Mouse (Mus musculus) frontal cortex, adult (tissue): ENCODE data around the gene 2310034G01Rik.

Experiments
- ATAC-seq: cut with Nextera tagmentation; 2 replicates; pipeline ENCODE4 v1.9.2; 2017; ENCODE audit warnings: mild to moderate bottlenecking, moderate library complexity, mixed read lengths; ENCODE audit not compliant: low TSS enrichment

2310034G01Rik gene

GRCm38 (mm10) chr19:46358381-46358780 lies 8.3 kb upstream of the 2310034G01Rik start:
- no peak for ATAC-seq

DNA sequence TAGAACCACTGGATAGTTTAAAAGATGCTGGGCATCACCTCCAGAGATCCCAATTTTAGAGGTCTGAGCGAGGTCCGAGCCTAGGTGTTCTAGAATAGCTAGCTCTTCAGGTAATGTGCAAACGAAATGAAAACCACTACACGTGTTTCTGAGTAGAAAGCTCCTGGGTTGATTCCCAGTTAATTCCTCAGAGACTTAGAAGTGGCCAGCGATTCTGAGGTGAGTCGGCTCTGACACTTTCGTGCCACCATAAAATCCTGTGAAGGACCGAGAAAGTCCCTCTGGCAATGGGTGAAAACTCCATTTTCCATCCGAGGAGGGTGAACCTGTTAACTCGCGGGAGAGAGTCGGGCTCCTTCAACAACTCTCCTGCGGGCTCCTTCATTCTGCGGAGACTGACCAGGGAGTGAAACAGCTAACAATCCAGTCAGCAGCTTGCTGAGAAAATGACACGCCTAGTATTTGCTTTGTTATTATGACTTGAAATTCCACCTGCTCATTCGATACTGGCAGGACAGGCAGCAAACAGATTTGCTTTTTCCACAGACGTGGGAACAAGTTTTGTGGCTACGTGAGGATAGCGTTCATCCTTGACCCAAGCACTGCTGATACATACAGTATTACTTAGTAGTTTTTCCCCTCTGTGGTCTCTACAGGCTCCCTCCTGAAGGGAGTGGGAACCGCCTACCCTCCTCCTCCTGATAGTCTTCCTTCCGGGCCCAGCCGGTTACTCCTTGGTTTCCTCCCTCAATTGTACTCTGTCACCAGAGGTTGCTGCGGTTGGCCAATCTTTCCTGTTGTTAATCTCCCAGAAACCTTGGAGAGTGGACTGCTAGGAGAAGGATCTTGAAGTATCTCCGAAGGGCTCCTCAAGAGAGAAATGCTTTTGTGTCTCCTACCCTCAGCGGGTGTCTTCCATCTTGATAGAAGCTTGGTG lies 7.5 kb upstream of the 2310034G01Rik start:
- ATAC-seq = no peak

- peak; percentile 96 for ATAC-seq
These were observed 6.6 kb upstream of the 2310034G01Rik start for GRCm38 (mm10) chr19:46356701-46357138.

- ATAC-seq = no peak
These were observed 552 bp downstream of the 2310034G01Rik start for GRCm38 (mm10) chr19:46349550-46349949.

DNA sequence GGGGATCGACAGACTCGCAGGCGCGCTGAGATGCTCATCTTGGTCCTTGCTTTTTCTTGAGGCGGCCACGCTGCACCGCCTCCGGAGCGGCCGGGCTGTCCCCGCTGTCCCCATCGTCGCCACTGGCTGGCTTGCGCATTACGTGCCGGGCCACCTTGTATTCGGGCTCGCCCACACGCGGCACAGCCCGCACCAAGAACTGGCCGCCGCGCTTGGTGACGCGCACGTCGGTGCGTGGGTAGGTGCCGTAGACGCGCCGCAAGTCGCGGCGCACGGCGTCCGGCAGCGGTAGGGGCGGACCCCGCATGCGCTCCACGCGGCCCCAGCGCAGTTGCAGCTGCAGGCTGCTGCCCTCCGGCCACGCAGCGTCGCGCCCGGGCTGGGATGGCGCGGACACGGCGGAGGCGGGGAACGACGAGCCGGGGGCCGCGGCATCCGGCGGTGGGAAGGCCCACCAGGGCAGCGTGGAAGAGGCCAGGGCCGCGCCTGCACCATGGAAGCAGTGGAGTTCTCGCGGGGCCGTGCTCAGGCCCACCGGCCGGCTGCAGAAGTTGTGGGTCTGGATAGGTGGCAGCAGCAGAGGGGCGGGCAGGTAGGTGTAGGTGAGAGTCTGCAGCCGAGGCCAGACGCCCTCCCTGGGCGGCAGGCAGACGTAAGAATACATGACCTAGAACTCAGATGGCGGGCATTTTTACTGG lies 1.2 kb downstream of the 2310034G01Rik start:
- peak; percentile 92 for ATAC-seq

DNA sequence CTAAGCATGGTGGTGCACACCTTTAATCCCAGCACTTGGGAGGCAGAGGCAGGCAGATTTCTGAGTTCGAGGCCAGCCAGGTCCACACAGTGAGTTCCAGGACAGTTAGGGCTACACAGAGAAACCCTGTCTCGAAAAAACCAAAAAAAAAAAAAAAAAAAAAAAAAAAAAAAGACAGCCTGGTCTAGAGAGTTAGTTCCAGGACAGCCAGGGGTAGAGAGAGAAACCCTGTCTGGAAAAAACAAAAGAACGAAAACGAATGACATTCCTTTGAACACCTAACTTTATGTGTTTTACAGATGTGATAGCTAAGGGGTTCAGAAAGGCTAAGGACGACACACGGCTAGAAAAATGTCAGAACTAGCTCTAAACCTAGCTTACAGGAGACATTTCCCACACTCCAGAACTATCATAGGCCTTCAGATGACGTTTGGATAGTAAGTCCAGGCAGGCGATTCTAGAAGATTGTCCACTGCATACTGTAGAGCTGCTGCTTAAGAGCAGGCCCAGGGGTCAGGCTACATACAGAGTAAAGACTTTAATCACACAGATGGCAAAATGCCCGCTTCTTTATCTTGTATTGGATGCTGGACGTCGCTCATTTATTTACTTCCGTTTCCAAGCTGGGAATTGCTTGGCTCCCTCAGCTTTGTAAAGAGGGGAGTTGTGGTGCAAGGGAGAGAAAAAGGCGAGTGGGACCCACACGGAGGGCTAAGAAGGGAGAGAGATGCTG lies 2.0 kb downstream of the 2310034G01Rik start:
- 0 out of 2 replicates have a peak, but pooled peaks have one; percentile 17 for ATAC-seq

DNA sequence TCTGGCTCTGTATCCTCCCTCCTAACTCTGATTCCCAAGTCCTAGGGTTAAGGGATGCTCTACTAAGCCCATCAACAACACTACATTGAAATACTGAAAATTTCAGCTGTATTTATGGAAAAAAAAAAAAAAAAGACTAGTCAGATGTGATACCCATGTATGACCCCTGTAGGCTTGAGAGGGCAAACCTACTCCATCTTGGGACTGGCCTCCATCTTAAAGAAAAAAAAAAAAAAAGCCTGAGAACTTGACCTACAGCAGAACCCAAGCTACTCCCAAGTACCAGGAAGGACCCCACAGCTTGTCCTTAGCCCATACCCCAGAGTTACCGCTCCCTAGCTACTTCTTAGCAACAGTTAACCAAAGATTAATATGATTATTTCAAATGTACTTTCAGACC lies 3.0 kb downstream of the 2310034G01Rik start:
- no peak for ATAC-seq

DNA sequence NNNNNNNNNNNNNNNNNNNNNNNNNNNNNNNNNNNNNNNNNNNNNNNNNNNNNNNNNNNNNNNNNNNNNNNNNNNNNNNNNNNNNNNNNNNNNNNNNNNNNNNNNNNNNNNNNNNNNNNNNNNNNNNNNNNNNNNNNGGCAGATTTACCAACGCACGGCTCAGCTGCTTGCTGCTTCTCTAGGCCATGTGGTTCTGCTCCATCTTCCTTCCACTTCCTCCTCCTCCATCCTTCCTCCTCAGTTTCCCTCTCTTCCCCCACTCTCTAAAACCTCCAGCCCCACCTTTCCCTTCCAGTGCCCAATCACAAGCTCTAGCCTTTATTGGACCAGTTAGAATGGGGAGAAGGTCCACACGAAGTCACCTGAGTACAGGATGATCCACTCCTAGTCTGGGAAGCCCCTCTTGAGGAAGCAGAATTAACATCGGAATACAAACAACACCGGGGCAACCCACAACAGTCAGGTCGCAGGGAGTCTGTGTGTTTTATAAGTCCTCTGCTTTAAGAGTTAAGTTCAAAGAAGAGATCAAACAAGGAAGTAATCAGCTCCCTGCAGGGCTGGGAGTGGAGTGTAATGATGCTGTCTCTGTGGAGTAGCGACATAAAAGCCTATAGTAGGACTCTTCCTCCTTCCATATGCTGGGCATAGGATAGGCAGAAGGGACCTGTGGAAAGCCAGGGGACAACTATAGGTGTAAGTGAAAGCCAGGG lies 5.2 kb downstream of the 2310034G01Rik start:
- no peak for ATAC-seq

DNA sequence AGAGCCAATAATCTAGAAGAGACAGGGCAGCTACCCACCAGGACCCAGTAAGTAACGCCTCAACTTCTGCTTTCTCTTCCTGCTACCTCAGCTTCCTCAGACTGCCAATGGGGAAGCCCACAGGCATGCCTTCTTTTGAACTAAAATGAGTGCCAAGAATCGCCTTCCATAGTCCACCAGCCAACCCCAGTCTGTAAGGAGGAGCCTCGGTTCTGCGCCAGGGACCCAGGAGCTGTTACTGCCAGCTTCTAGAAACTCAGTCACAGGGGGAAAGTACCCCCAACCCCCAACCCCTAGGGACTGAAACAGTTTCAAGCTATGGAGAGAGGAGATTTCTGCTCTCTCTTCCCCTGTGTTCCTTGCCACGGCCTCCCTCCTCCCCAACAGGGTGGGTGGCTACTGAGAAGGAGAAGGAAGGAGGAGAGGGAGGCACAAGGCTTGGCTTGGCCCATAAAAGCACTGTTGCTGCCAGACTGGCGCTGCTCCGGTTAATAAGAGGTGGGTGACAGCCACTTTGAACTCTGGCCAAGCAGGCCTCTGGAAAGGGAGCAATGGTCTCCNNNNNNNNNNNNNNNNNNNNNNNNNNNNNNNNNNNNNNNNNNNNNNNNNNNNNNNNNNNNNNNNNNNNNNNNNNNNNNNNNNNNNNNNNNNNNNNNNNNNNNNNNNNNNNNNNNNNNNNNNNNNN lies 10.7 kb downstream of the 2310034G01Rik start:
- ATAC-seq = peak; percentile 28; the same call in 1 of the 2 replicates

DNA sequence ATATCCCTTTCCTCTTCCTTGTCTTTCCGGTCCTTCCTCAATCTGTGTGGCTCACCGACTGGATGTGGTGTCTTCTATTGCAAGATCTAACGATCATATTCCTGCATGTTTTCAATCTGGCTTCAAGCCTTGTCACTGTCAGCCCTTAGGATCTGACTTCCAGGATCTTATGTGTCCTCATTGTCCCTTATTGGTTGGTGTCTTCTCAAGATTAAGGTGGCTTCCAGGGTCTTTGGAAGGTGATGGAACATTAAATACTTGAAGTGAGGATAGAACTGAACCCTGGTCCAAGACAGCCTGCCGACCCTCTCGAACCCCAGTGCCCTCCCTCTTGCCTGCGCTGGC lies 11.2 kb downstream of the 2310034G01Rik start:
- peak; percentile 6 for ATAC-seq

GRCm38 (mm10) chr19:46338331-46338936 lies 11.7 kb downstream of the 2310034G01Rik start, which contains the start of gene Cuedc2:
Gene Cuedc2, minus strand, starts transcription at chr19:46338702.
- peak; percentile 66 for ATAC-seq

DNA sequence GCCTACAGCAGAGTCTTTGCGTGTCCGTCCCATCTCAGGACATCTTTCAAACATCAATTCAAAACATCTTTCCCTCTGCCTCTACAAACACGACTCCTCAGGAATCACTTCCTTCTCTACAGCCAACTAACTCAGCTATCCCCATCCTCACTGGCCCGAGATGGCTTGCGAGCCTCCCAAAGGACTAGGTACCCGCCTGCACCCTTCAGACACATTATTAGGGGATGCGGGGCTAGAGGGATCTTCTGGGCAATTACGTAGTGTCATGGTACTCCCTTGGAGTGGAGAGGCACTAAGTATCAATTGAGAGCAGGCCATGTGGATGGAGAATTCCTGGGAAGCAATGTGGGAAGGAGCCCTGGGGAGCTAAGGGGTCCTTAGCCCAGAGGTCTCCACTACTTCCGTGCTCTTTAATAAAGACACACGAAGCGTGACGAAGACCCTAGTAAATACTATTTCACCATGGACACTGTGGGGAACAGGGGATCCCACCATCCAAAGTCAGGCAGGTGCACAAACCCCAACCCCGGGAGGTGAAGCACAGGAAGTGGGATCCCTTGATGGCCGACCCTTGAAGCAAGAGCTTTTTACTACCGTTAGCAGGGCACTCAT lies 12.3 kb downstream of the 2310034G01Rik start:
- ATAC-seq = no peak

GRCm38 (mm10) chr19:46333906-46334305 lies 16.2 kb downstream of the 2310034G01Rik start:
- no peak for ATAC-seq

GRCm38 (mm10) chr19:46332721-46333339 lies 17.3 kb downstream of the 2310034G01Rik start:
- ATAC-seq = 0 out of 2 replicates have a peak, but pooled peaks have one; percentile 5

GRCm38 (mm10) chr19:46331936-46332335 lies 18.2 kb downstream of the 2310034G01Rik start:
- no peak for ATAC-seq

GRCm38 (mm10) chr19:46331326-46331725 lies 18.8 kb downstream of the 2310034G01Rik start:
- no peak for ATAC-seq

DNA sequence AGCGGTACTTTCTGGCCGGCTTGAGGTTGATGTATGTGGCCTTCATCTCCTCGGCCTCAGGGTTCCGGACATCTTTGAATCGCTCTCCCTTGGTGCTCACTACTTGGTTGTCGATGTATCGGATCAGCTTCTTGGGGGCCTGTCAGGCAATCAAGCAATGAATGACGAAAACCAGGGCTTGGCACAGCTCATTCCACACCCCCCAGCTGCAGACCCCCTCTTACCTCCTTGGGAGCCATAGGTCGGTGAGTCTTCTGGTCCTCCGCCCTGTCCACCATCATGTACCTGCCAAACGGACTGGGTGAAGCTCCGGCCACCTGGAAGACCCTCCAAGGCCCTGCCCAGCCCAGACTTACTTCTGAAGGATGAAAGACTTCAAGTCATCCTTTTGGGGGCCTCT lies 19.4 kb downstream of the 2310034G01Rik start:
- no peak for ATAC-seq

GRCm38 (mm10) chr19:46329951-46330350 lies 20.2 kb downstream of the 2310034G01Rik start:
- ATAC-seq = peak; percentile 35

DNA sequence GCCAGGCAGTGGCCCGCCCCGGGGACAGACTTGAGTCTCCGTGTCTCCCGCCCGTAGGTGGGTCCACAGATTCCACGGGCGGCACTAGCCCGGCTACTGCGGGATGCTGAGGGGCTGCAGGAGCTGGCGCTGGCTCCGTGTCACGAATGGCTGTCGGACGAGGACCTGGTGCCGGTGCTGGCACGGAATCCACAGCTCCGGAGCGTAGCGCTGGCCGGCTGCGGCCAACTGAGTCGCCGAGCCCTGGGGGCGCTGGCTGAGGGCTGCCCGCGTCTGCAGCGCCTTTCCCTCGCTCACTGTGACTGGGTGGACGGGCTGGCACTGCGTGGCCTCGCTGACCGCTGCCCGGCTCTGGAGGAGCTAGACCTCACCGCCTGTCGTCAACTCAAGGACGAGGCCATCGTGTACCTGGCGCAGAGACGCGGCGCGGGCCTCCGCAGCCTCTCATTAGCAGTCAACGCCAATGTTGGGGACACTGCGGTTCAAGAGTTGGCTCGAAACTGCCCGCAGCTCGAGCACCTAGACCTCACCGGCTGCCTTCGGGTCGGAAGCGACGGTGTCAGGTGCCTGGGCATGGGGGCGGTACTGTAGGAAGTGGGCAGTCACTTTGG lies 21.0 kb downstream of the 2310034G01Rik start:
- ATAC-seq = no peak
